Mouse (Mus musculus) spleen, adult 18-20 months (tissue): ENCODE results near the gene Hist1h2bk.

Experiments
- DNase-seq, 2 experiments: peaks; one replicate each; pipeline ENCODE4 v3.0.0; 2022; ENCODE audit warnings: mixed read lengths in 2 of 2

The Hist1h2bk gene

DNA sequence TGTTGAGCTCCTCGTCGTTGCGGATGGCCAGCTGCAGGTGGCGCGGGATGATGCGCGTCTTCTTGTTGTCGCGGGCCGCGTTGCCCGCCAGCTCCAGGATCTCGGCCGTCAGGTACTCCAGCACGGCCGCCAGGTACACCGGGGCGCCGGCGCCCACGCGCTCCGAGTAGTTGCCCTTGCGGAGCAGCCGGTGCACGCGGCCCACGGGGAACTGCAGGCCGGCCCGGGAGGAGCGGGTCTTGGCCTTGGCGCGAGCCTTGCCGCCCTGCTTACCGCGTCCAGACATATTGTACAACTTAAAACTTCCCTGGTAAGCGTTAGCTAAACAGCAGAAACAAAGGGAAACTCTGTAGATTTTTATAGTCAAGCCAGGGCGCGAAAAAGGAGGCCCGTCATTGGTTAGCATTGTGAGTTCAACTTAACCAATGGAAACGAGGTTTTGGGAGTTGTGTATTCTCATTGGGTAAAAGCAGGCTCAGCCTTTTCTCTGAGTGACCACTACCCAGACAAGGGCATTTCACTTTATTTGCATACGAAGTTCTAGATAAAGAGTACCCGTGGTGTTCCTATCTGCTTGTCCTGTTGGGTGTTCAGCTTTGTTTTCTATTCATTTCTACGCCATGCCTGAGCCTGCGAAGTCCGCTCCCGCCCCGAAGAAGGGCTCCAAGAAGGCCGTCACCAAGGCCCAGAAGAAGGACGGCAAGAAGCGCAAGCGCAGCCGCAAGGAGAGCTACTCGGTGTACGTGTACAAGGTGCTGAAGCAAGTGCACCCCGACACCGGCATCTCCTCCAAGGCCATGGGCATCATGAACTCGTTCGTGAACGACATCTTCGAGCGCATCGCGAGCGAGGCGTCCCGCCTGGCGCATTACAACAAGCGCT, at the start of gene Hist1h2bk, which contains the start of gene Hist1h2ah:
Hist1h2bk (plus strand) TSS at position 604 of the 882 bp plus-strand sequence.
Hist1h2ah (minus strand) TSS at position 302 of the 882 bp plus-strand sequence.
- DNase-seq: peak; percentile 53 to 63

GRCm38 (mm10) chr13:21992550-21992949, 43.1 kb upstream of the Hist1h2bk start:
- no peak for DNase-seq

DNA sequence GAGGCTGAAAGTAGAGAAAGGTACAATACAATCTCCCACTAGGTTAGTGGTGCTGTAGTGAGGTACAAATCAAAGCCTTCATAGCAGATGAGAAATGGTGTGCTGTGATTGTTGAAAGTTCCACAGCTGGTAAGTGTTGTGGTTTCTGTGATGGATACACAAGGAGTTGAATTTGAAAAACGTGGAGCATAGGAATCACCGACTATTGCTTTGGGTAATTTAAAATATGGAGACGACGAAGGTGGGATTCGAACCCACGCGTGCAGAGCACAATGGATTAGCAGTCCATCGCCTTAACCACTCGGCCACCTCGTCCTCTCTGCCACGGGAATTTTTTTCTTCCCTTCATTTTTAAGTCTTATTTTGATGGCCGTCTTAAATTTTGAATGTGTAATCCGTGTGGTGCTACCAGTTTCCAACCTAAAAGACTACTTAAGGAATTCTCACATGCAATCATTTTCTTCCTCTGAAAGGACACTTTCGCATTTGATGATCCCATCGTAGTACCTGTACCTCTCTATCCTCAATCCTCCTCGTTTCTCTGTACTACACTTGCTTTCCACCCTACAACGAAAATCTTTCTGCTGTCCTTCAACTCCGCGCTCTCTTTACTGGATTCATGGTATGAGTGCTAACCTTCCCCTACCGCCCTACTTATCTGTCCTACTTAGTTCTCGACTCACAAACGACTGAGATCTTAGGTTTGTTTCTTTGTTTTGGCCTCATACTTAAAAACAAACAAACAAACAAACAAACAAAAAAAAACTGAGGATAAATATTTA, 41.5 kb upstream of the Hist1h2bk start:
- DNase-seq: peak in 1 of 2 experiments; percentile 32

GRCm38 (mm10) chr13:21994896-21995295, 40.8 kb upstream of the Hist1h2bk start:
- no peak for DNase-seq

DNA sequence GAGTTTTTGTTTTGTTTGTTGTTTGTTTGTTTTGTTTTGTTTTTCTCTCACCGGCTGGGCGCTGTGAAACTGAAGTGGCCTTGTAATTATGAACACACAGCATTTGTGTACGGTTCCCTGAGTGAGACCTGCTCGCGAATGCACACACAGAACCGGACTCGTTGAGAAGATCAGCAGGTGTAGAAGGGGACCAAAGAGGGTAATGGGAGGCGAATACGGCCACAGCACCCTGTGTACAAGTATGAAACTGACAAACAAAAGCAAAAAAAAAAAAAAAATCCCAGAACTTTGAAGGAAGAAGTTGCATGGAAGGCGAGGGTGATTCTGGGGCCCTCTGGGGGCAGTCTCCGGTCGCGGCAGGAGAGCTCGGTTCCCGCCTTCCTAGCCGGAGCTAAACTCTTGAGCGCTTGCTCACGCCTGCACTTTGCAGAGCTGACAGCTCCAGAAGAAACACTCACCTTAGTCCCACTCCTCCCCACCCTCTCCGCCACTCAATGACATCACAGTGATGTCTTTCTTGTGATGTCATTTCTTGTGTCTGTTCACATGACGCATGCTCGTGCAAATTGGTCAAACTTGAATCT, 40.2 kb upstream of the Hist1h2bk start:
- peak in 1 of 2 experiments; percentile 43 for DNase-seq

DNA sequence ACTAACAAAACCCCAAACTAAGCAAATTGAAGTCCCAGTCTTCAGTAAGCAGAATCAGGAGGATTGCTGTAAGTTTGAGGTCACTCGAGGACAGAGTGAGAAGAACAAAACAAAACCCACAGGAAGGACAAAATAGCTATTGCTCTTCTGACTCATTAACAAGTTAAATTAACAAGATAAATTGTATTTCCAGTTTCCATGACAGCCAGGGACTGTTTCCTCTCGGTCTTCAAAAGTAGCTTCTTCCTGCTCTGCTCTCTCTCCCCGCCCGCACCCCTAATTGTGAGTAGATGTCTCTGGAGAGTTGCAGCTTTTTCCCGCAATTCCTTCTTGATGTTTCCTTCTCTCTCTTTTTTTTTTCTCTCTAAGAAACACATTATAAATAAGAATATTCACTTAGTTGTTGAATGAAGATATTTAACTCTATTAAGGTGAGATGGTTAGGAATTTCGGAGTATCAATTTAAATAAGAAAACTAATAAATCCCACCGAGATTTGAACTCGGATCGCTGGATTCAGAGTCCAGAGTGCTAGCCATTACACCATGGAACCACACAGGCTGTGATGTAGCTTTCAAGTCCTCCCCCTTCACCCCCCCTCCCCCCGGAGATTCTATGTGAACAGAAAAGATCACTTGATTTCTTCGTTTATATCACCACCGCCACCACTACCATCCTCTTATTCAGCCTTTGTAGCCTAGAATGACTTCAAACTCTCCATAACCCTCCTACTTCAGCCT, 39.4 kb upstream of the Hist1h2bk start:
- no peak for DNase-seq

DNA sequence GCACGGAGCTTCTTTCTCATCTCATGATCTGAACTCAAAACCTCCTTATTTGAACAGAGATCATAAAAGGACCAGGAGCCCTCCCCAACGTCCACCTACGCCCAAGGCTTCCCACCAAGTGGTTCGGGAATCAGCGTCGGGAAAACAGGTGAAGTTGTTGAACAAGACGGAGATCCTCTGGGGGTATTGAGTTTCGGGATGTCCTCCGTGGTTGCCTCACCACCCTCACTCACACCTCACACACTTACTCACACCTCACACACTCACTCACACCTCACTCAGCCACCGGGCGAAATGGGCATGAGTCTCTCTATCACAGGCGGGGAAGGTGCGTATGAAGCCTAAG, 38.9 kb upstream of the Hist1h2bk start:
- DNase-seq: no peak

DNA sequence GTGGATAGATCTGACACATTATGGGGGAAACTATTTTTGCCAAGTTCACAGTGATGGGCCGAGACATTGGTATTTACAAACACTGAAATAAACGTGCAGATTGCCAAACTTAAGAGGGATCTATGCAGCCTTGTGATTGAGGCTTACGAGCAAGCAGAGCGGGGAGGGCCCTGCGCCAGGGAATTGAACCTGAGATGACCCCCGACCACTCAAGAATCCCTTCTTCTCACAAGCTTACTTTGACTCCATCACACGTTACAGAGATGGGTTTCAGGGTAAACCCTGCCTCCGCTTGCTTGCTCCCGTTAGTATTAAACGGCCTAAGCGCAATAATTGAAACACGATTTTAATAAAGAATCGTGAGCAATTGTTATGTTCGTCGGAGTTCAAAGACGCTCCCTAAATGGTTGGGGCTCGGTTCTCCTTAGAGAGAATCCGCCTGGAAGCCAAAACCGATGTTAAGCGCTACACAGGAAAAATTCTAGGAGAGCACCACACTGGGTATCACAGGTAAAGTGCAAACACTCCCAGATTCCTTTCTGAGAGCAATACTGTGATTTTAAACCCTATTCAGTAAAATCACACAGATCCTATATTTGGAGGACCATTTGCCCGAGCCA, 38.4 kb upstream of the Hist1h2bk start:
- no peak for DNase-seq

GRCm38 (mm10) chr13:21997821-21998220, 37.8 kb upstream of the Hist1h2bk start:
- no peak for DNase-seq

DNA sequence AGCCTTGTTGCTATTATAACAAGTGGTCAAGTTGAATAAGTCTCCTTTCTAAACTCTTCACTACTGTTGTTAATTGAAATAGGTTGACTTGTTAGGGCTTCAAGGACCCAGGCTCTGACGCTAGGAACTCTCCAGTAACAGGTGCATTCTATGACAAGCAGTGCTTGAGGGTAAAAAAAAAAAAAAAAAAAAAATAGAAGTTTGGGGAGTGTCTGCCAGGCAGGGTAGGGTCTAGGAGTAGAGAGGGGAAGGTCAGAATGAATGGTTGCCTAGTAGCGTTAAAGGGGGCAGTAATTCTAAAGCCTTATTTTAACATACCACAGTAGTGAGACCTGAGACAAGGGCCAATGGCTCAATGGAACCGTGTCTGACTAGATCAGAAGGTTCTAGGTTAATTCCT, 37.3 kb upstream of the Hist1h2bk start:
- no peak for DNase-seq

- DNase-seq: no peak
These were observed 36.5 kb upstream of the Hist1h2bk start for GRCm38 (mm10) chr13:21999147-21999546.

DNA sequence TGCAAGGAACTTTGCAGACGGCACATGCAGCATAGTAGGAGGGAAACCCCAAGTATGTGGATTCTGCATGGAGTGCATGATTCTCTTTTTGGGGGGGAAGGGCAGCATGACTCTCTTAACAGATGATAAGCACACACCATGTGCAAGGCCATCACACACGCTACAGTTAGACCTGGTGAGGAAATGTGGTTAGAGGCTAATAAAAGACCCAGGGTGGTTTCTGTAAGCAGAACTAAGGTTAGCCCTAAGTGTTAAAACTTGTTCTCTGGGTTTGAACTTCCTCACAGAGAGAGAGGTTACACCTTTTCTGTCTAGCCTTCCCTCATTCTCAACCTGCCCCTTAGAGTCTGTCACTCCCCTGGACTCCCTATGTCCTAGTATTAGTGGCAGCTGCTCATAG, 34.3 kb upstream of the Hist1h2bk start:
- no peak for DNase-seq

GRCm38 (mm10) chr13:22001823-22002222, 33.8 kb upstream of the Hist1h2bk start:
- DNase-seq: no peak

DNA sequence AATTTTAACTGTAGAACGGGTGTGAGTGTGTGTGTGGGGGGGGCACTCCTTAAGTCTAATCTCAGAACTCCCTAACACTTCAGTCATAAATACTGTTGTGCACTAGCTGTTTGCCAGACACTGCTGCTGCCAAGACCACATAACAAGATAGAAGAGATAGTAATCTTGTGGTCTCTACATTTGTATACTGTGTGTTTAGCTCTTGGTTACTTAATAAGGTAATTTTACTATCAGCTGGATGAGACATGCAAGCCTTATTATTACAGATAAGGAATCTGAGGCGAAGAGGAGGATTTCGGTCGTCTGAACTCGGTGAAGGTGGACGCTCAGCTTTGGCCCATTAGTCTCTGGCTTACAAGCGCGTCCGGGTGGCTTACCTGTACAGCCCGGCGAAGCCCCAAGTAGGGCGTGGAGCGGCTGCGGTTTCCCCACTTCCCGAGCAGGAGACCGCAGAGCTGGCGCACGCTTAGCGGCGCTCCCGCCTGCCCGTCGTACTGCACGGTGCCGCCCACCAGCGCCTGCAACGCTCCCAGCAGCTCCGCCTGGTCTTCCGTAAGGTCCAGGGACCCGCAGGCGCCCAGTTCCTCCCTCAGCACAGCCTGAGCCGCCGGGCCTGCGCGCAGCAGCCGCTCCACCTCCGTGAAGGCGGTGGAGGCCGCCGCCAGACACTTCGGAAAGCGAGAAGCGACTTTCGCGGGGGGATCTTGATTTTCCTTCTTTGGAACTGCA, 29.9 kb upstream of the Hist1h2bk start:
- peak; percentile 46 to 61 for DNase-seq

DNA sequence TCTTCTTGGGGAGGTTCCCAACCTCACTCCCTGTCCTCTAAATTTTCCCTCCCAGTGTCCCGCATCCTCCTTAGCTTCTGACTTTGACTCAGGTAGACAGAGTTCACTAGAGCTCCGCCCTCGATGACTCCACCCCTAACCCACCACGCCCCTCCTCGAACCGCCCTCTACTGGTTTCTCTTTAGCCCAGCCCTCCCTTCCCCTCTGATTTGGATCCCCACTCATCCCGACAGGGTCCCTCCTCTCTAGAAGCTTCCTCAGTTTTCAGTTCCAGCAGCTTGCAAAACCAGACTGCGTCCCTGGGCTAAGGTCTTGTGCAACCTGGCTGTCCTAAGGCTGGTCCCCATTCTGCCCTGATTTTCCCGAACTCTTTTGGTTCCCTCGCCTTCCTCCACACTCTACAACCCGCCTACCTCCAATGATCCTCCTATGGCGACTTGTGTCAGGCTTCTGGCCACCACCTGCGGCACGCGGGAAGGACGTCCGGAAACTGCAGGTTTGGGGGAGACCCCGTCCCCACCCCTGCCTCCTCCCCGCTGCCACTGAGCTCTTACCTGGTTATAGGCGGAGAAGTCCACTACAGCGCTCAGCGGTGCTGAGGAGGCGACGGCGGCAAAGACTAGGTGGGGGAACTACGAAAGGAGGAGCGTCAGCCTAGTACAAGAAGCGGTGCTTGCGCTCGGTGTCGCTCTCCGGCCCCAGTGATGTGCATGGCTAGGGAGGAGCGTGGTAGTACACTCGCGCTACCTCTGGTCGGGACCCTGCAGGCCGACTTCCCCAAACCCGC, 29.1 kb upstream of the Hist1h2bk start:
- peak; percentile 60 to 76 for DNase-seq

DNA sequence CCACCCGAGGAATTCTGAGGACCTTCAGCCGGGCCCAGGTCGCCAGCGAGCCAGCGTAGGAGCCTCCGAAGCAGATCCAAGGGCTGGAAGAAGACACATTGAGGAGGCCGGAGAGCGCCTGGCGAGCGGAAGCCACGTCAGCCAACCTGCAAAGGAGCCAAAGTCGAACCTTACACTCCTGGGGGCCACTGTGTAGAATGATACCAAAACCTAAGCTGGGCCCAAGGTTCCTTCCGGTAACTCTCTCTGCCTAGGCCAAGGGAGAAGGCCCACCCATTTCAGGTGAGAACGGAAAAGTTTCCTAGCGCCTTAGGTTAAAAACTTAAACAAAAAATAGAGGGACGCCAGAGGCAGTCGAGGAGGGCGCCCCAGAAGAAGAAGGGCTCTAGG, 28.6 kb upstream of the Hist1h2bk start:
- no peak for DNase-seq

GRCm38 (mm10) chr13:22007872-22008271, 27.8 kb upstream of the Hist1h2bk start:
- DNase-seq: no peak

DNA sequence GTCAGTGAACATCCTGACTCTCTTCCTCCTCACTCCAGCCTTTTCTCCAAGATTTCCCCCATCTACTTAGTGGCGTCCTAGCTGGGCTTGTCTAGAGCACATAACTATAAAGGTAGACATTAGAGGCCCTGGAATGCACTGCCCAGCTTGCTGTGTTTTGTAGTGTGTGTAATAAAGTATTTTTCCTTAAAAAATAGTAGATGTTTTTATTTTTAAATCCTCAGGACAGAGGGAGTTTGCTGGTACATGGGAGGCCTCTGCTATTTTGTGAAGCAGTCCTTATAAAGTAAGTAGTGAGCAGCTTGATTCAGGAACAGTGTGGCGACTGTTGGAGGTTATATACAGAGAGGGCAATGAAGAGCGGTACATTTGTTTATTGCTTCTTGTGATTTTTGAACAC, 27.0 kb upstream of the Hist1h2bk start:
- DNase-seq: no peak

GRCm38 (mm10) chr13:22009642-22010041, 26.0 kb upstream of the Hist1h2bk start, which contains the start of gene Prss16:
TSS of gene Prss16 (minus strand) at chr13:22009742.
- DNase-seq: no peak

GRCm38 (mm10) chr13:22013716-22014115, 22.0 kb upstream of the Hist1h2bk start:
- DNase-seq: no peak

- DNase-seq: no peak
These were observed 21.2 kb upstream of the Hist1h2bk start for GRCm38 (mm10) chr13:22014411-22014845.
